Mouse (Mus musculus) gastrocnemius, adult 18-20 months (tissue): ENCODE measurements around the gene Pla2g2d. TPM values are rescaled to one million over a fixed set of nuclear protein-coding genes. Genes with fewer than 3 reads are reported as not detected.

Experiments used
- DNase-seq: peaks from one replicate; pipeline ENCODE4 v3.0.0; 2021; ENCODE audit warnings: low spot score
- total RNA-seq, 2 experiments: library from RNA; stranded (reverse); gene quantifications; 2 replicates each; pipeline ENCODE4 v1.2.3; 2021

Gene Pla2g2d
- total RNA-seq, 2 experiments from 2014 or later, result 0.39 to 0.59 TPM

GRCm38 (mm10) chr4:138825751-138826567, 50.4 kb downstream of the Pla2g2d start:
- DNase-seq, result peak; percentile 14

GRCm38 (mm10) chr4:138827147-138827546, 51.6 kb downstream of the Pla2g2d start:
- no peak for DNase-seq

Other genes with a start within 250 kb of the Pla2g2d start
- gene Vwa5b1, start 139.9 kb upstream of the Pla2g2d start, total RNA-seq, result not detected
- not detected for gene Pla2g2c, start 50.9 kb upstream of the Pla2g2d start, total RNA-seq
- under 1 TPM; 0.09 to 0.33 TPM for gene Ubxn10, start 38.6 kb upstream of the Pla2g2d start, total RNA-seq
- gene Pla2g2f, start 18.1 kb upstream of the Pla2g2d start, total RNA-seq, result under 1 TPM in 1 of 2 experiments, not detected in 1; 0.11 TPM
- 1 to 10 TPM; 1.6 to 5.4 TPM for gene Pla2g5, start 87.7 kb downstream of the Pla2g2d start, total RNA-seq
- gene Gm13030, start 98.2 kb downstream of the Pla2g2d start, total RNA-seq, result not detected
- not detected for gene Pla2g2e, start 102.2 kb downstream of the Pla2g2d start, total RNA-seq
- 10 to 100 TPM; 16.2 to 17.6 TPM for gene Otud3, start 138.2 kb downstream of the Pla2g2d start, total RNA-seq
- gene Rnf186, start 191.4 kb downstream of the Pla2g2d start, total RNA-seq, result not detected
- gene Tmco4, start 197.2 kb downstream of the Pla2g2d start, total RNA-seq, result 10 to 100 TPM; 10.2 to 14.3 TPM